ENCODE assay signal across 10 mouse cellular contexts in genomic region chr17:4220661-4221360, GRCm38 (mm10).
A peak's percentile ranks its signal among the peaks of the same experiment; 100 is the strongest.
DNase-seq lines count a peak whose midpoint lies in the region; ATAC-seq lines count a peak whose summit lies in the region.
"Had no signal": no experiment of that assay in that cellular context is flagged by ENCODE, and none has a peak within 500 bp of the region (broad histone marks: within the 10 kb centered on the region; RNA-seq: fewer than 3 reads in every experiment).

No protein-coding gene starts in this region.

- H3K9me3 ChIP-seq in heart, embryonic 16.5 days (replicated peaks; ENCODE audit: control insufficient read depth, low read length), result no peaks in the 10 kb centered on the region
- H3K9me3 ChIP-seq in stomach, embryonic 16.5 days (replicated peaks; ENCODE audit: control insufficient read depth, low read length), result no peaks in the 10 kb centered on the region
- H3K9me3 ChIP-seq: megakaryocyte, embryonic 14.5 days had no signal

- H3K27me3 ChIP-seq in heart, embryonic 16.5 days (ENCODE audit: control insufficient read depth, insufficient read depth, low read length), result no peaks in the 10 kb centered on the region
- H3K27me3 ChIP-seq in stomach, embryonic 16.5 days (ENCODE audit: control insufficient read depth, insufficient read depth, low read length), result no peaks in the 10 kb centered on the region

- WGBS in heart, embryonic 16.5 days, result 39% methylated on average over 12 of the region's 12 CpGs
- 53% methylated on average over 12 of the region's 12 CpGs for WGBS in stomach, embryonic 16.5 days

- peaks cover 11% of the 10 kb centered on the region for H3K4me1 ChIP-seq in heart, embryonic 16.5 days (ENCODE audit: control insufficient read depth, insufficient read depth, low read length)
- peaks cover 11% of the 10 kb centered on the region; the same call in 1 of the 2 replicates for H3K4me1 ChIP-seq in stomach, embryonic 16.5 days (ENCODE audit: control insufficient read depth, insufficient read depth, low read length)

- H3K9ac ChIP-seq in heart, embryonic 16.5 days (ENCODE audit: low read length), result no peak overlapping the region
- H3K9ac ChIP-seq in stomach, embryonic 16.5 days (ENCODE audit: low read length), result no peak overlapping the region

- H3K36me3 ChIP-seq in heart, embryonic 16.5 days (ENCODE audit: control insufficient read depth, insufficient read depth), result no peaks in the 10 kb centered on the region
- no peaks in the 10 kb centered on the region for H3K36me3 ChIP-seq in stomach, embryonic 16.5 days (ENCODE audit: control insufficient read depth, insufficient read depth, low read length)

- peak overlapping the region; percentile 75 for H3K27ac ChIP-seq in heart, embryonic 16.5 days (ENCODE audit: low read length)
- H3K27ac ChIP-seq in stomach, embryonic 16.5 days (ENCODE audit: low read length), result peak overlapping the region; percentile 1; the same call in 1 of the 2 replicates

- peak; percentile 82 for ATAC-seq in heart, embryonic 16.5 days (replicated peaks; ENCODE audit: extremely low read depth, insufficient read depth, low FRiP score)
- peak; percentile 73; the same call in 1 of the 2 replicates for ATAC-seq in stomach, embryonic 16.5 days (ENCODE audit: insufficient read depth, low FRiP score)
- ATAC-seq: intestine, postnatal 0 days had no signal

- DNase-seq in gastrocnemius, adult 18-20 months (ENCODE audit: low spot score), result peak; percentile 53
- DNase-seq in gastrocnemius, postnatal 4 days (ENCODE audit: low spot score in 2 of 2), result no peak
- DNase-seq in right cerebral cortex, postnatal 10 days (ENCODE audit: low spot score in 2 of 2), result peak; percentile 46 to 69
- DNase-seq in right cerebral cortex, postnatal 4 days, result no peak
- DNase-seq in spleen, postnatal 36 days (ENCODE audit: low spot score in 2 of 2), result no peak
- DNase-seq in adrenal gland, postnatal 4 days (ENCODE audit: low spot score in 2 of 2), result no peak

- peak overlapping the region; percentile 24 for H3K4me2 ChIP-seq in heart, embryonic 16.5 days (ENCODE audit: low read depth, low read length)
- no peak overlapping the region for H3K4me2 ChIP-seq in stomach, embryonic 16.5 days (ENCODE audit: low read depth, low read length)

- no peak overlapping the region for H3K4me3 ChIP-seq in heart, embryonic 16.5 days (ENCODE audit: low read length)
- no peak overlapping the region for H3K4me3 ChIP-seq in stomach, embryonic 16.5 days (replicated peaks; ENCODE audit: low read length)
- H3K4me3 ChIP-seq: megakaryocyte, embryonic 14.5 days had no signal

Comparison
In these comparisons a context has a peak if more than half of its experiments do, and no peak if none do; other contexts are left out.
1. DNase-seq: peak in gastrocnemius, adult 18-20 months (single experiment) and right cerebral cortex, postnatal 10 days (2 of 2); none in gastrocnemius, postnatal 4 days (0 of 2), right cerebral cortex, postnatal 4 days (single experiment), spleen, postnatal 36 days (0 of 2) and adrenal gland, postnatal 4 days (0 of 2).